Mouse (Mus musculus): ENCODE data around the gene Mab21l1.

DNA sequence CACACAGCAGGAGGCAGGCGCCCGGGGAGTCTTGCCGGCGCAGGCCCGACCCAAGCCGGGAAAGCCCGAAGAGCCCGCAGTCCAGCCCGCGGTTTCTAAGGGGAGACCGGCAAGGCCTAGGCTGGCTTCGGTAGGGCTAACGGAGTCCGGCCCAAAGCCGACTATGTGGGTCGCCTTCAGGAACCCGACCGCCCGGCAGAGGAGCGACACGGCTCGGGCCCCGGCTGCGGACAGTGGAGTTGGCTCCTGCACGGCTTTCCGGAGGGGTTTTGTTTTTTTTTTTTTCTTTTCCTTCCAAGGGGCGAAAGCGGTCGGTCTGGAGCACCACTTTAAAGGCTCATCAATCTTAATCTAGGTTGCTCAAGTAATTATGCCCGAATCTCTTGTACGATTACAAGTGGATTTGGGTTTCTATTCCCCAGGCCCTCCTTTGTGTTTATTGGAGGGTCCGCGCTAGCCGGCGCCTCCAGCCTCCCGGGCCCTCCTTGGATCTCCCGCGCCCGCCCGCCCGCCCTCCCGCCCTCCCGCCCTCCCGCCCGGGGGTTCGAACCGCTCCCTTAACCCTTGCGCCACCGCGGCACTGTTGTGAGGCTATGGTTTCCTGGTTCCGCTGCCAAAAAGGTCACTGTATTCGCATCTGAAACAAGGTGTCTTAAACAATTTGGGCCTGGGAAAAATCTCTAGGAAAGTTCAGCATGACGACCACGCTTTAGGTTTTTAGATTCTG, 5.3 kb downstream of the Mab21l1 start:
- no peak for TF ChIP-seq CTCF (IDR thresholded peaks at IDR 0.05; ENCODE audit: low read depth)
- no peak for TF ChIP-seq EP300 (optimal IDR thresholded peaks at IDR 0.05)
